Mouse (Mus musculus) layer of hippocampus, adult 2 months (tissue): ENCODE measurements around the gene Grik3. TPM values are rescaled to one million over a fixed set of nuclear protein-coding genes. Genes with fewer than 3 reads are reported as not detected.

Experiments used
- DNase-seq, 2 experiments: peaks; one replicate each; pipeline ENCODE4 v3.0.0; 2022; ENCODE audit warnings: low spot score in 2 of 2
- H3K27ac ChIP-seq: fragments of 200-600 bp; 2 replicates; pipeline ENCODE4 v1.8.1; 2022
- H3K4me3 ChIP-seq: fragments of 200-600 bp; 2 replicates; pipeline ENCODE4 v1.8.1; 2022; ENCODE audit warnings: mild to moderate bottlenecking
- CTCF ChIP-seq: fragments of 200-600 bp; conservative IDR thresholded peaks from 2 replicates; pipeline ENCODE4 v1.8.1; 2022; ENCODE audit warnings: antibody characterized with exemption, mild to moderate bottlenecking, moderate library complexity
- microRNA-seq, 2 experiments: library from miRNA; unstranded; fragments of <30 nt; microRNA quantifications; one replicate each; pipeline ENCODE4 v1.2.0; 2021
- total RNA-seq, 2 experiments: library from RNA; stranded (reverse); gene quantifications; 2 replicates each; pipeline ENCODE4 v1.2.3; 2021

The Grik3 gene
- total RNA-seq, 2 experiments from 2014 or later: 24.8 to 25.3 TPM

DNA sequence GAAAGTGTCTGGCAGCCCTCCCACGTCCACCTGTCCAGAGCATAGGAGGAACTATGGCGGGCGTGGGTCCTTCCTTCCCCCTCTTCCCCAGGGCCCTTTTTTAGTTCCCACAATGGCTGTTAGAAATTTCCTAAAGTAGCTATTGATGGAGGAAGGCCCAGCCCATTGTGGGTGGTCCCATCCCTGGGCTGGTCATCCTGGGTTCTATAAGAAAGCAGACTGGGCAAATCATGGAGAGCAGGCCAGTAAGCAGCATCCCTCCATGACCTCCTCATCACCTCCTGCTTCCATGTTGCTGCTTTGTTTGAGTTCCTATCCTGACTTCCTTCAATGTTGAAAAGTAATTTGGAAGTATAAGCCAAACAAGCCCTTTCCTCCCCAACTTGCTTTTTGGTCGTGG, 269.8 kb downstream of the Grik3 start:
- no peak for DNase-seq
- no peak overlapping the region for H3K27ac ChIP-seq
- no peak overlapping the region for H3K4me3 ChIP-seq
- TF ChIP-seq CTCF: no peak

DNA sequence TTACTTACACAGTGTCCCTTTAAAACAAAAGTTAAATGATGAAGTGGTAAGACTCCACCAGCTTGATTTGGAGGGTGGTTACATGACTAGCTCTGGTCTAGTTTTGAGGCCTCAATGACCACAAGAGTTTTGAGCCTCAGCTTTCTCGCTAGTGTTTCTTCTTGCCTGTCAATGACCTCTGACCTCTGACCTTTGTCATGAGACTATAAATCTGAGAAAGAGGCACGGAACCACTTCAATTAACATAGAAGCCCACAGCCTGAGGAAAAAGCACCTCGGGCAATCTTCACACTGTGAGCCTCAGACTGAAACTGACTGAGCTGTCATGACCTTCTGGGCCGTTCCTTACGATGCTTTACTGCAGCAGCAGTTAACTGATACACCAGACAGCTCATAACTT, 272.6 kb downstream of the Grik3 start:
- no peak overlapping the region for H3K4me3 ChIP-seq
- no peak for DNase-seq
- TF ChIP-seq CTCF: no peak
- no peak overlapping the region for H3K27ac ChIP-seq

Small RNA genes lying within 50 kb of the gene (microRNA-seq; reads per million reads assigned to microRNA genes)
- gene Mir692-2: 0 reads per million in 2 experiments
